Mouse (Mus musculus): ENCODE data around the gene Pde5a. TPM values are rescaled to one million over a fixed set of nuclear protein-coding genes. Genes with fewer than 3 reads are reported as not detected.
A peak's percentile ranks its signal among the peaks of the same experiment; 100 is the strongest.

Gene Pde5a
- total RNA-seq, 2 experiments from 2014 or later = 1.7 to 2.0 TPM

- Histone ChIP-seq H3K27ac (no peak overlapping the region), H3K4me3 (no peak overlapping the region)
- TF ChIP-seq CTCF (IDR thresholded peaks at IDR 0.05) = no peak
- intact Hi-C loops (cut with DNase I) = no loop called here
- DNase-seq = no peak
Measured at GRCm38 (mm10) chr3:122877543-122877942, 148.8 kb downstream of the Pde5a start.

- Histone ChIP-seq H3K4me3 (no peak overlapping the region), H3K27ac (no peak overlapping the region)
- intact Hi-C loops (cut with DNase I) = no loop called here
- TF ChIP-seq CTCF (IDR thresholded peaks at IDR 0.05) = no peak
- DNase-seq = no peak
Measured at GRCm38 (mm10) chr3:122878705-122879315, 150.1 kb downstream of the Pde5a start.

- intact Hi-C loops (cut with DNase I) = no loop called here
- no peak for TF ChIP-seq CTCF (IDR thresholded peaks at IDR 0.05)
- Histone ChIP-seq H3K27ac (no peak overlapping the region), H3K4me3 (no peak overlapping the region)
- DNase-seq = no peak
Measured at GRCm38 (mm10) chr3:122887505-122888301, 159.0 kb downstream of the Pde5a start.

DNA sequence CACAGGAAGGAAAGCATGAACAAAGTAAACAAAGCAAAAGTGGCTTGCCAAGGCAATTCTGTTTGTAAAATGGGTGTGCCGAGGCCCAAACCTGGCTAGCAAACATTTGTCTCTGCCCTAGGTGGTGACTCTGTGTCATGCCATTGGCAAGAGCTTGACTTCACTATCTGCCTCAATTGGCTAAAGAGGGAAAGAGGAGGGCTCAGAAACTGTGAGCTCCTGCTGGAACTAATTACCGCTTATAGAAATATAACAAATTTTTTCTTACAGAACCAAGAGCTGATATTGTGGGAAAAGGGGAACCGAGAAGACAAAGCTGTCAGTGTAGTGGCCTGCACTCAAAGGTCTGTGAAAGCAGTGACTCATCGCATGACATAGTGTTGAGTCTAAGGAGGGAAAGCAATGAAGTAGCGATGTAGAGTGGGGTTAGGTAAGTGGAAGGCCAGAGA, 159.6 kb downstream of the Pde5a start:
- TF ChIP-seq CTCF (IDR thresholded peaks at IDR 0.05) = no peak
- H3K4me3 ChIP-seq = no peak overlapping the region
- no peak overlapping the region for H3K27ac ChIP-seq
- intact Hi-C loops (cut with DNase I) = no loop called here
- DNase-seq = no peak

- DNase-seq = no peak
- TF ChIP-seq CTCF (IDR thresholded peaks at IDR 0.05) = no peak
- Histone ChIP-seq H3K4me3 (no peak within 1 kb of the TSS), H3K27ac (no peak within 1 kb of the TSS)
- intact Hi-C loops (cut with DNase I) = no loop called here
Measured at GRCm38 (mm10) chr3:122894772-122895171, 166.0 kb downstream of the Pde5a start, which contains the start of gene Fabp2. Gene Fabp2, plus strand, starts transcription at chr3:122895072.

DNA sequence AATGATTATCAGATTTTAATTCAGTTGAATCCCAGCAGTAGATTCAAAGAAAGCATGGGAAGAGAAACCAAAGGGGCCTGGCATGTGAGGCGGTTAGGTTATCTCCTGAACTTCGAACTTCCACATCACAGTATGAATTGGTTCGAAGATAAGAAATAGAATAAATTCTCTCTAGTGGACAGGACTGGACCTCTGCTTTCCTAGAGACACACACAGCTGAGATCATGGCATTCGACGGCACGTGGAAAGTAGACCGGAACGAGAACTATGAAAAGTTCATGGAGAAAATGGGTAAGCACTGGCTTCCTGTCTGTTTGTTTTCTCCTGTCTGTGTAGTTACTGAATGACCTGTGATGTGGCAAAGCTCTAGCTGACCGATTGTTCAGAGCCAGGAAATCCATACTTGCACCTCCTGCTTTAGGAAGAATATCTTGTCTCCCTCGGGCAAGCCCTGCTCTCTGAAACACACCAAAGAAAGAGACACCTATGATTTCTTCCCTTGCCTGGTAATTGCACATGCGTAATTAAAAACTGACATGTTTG, 166.5 kb downstream of the Pde5a start:
- no peak for TF ChIP-seq CTCF (IDR thresholded peaks at IDR 0.05)
- intact Hi-C loops (cut with DNase I) = no loop called here
- Histone ChIP-seq H3K27ac (no peak overlapping the region), H3K4me3 (no peak overlapping the region)
- no peak for DNase-seq

- no peak for TF ChIP-seq CTCF (IDR thresholded peaks at IDR 0.05)
Measured at GRCm38 (mm10) chr3:122898254-122898653, 169.5 kb downstream of the Pde5a start.

DNA sequence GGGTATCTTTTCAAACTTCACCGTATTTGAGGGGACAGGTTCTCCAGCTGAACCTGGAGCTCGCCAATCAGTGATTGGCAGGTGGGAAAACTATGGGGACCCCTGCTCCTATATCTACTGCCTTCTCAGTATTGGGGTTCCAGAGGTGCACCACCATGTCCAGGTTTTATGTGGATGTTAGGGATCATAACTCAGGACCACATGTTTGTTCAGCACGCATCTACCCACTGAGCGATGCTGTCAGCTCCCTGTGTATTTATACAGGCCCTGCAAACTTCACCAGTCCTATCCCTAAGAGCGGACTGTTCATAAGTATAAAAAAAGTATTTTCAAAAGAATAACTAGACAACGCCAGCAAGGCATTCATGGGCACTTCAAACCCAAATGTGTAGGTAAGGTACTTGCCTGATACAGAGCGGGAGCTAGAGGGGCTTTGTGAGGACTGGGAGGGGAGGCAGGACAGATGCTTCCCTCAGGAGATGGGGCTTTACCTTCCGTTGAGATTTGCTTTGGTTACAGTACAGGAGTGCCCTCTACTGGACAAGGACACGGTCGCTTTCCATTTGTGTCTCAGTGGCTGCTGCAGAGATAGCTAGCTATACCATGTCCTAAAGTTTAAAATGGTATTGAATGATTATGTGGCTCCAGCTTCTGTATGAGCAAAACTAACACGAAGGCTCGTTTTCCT, 175.1 kb downstream of the Pde5a start:
- Histone ChIP-seq H3K27ac (no peak overlapping the region), H3K4me3 (no peak overlapping the region)
- peak; percentile 81 for TF ChIP-seq CTCF (IDR thresholded peaks at IDR 0.05)
- DNase-seq = peak; percentile 22
- intact Hi-C loops (cut with DNase I) = loop anchor here (5.0 kb wide), 1 partner anchor 172 kb away; no protein-coding TSS in a partner anchor

More at GRCm38 (mm10) chr3:122898254-122898653, 169.5 kb downstream of the Pde5a start:
- no peak overlapping the region for H3K4me3 ChIP-seq
- no peak for DNase-seq
- no peak overlapping the region for H3K27ac ChIP-seq
- intact Hi-C loops (cut with DNase I) = no loop called here

DNA sequence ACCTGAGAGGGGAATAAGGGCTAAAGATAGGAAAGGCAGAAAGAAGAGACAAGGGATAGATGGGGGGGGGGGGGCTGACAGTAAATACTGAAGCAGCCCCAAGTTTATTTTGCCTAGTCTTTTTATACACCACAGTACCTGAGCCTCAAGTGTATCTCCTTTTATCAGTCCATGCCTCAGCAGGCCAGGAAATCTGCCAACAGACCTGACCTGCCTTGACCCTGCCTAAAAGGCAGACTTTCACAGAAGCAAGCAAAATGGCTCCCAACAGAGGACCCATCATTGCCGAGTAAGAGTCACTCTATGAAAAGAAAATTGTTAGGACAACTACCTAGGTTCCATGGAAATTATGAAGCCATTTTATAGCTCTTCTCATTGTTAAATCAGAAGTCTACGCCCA, 179.1 kb downstream of the Pde5a start:
- no peak for DNase-seq
- intact Hi-C loops (cut with DNase I) = no loop called here

More for the DNA sequence above, 179.1 kb downstream of the Pde5a start:
- no peak for TF ChIP-seq CTCF (IDR thresholded peaks at IDR 0.05)
- H3K4me3 ChIP-seq = no peak overlapping the region
- no peak overlapping the region for H3K27ac ChIP-seq

Other genes starting within 250 kb of the Pde5a start
- gene Fnbp1l, start 109.2 kb upstream of the Pde5a start, total RNA-seq (2021) = 1 to 10 TPM; 3.6 to 6.9 TPM
- not detected for gene Fabp2, start 166.1 kb downstream of the Pde5a start, total RNA-seq (2021)
- not detected for gene Gm10959, start 190.4 kb downstream of the Pde5a start, total RNA-seq (2021)
- gene 1810037I17Rik, start 195.3 kb downstream of the Pde5a start, total RNA-seq (2021) = 10 to 100 TPM; 22.6 to 36.1 TPM

All from gastrocnemius, adult 2 months (tissue).